Mouse (Mus musculus) WW6 (cell line): Measurements from ENCODE around the gene Shisa7.
"Not testable (repeated sequence)": the region's sequence is repeated elsewhere in the genome, so short reads cannot be mapped to it uniquely, and the experiment has no call there.

Experiments
- DNase-seq: peaks from one replicate; pipeline ENCODE4 v3.0.0-alpha.2; 2013; ENCODE audit warnings: low read depth, low spot score

Shisa7 gene

GRCm38 (mm10) chr7:4844917-4845309 lies 417 bp upstream of the Shisa7 start:
- peak; percentile 87 for DNase-seq

DNA sequence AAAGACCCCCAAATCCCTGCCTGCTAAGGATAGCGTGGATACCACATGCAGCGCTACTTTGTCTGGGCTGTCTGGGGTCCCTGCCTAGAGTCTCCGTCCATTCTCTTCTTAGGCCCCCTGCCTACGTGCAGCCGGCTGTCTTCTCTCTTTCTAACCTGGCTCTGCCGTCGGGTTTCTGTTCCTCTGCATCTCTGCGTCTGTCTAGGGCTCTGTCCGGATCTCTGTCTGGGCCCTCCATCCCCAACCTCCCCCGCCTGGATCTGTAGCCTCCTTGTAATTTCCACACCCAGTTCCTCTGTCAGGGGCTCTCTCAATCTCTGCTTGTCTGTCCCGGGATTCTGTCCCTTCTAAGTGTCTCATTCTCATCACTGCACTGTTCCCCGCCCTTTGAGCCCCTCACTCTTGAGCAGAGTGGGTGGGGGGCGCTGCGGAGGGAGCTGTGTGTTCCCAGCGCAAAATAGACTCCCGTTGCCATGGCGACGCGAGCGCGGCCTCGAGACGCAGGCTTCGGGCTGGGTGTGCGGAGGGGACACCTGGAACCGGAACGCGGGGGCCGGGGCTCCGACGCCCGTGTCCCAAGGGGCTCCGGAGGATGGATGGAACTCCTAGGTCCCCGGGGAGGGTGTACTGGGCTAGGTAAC lies 772 bp downstream of the Shisa7 start:
- DNase-seq: no peak

GRCm38 (mm10) chr7:4842634-4843131 lies 1.8 kb downstream of the Shisa7 start:
- no peak for DNase-seq

- no peak for DNase-seq
These were observed 2.4 kb downstream of the Shisa7 start for GRCm38 (mm10) chr7:4842077-4842476.

GRCm38 (mm10) chr7:4837639-4838038 lies 6.9 kb downstream of the Shisa7 start:
- DNase-seq: no peak

DNA sequence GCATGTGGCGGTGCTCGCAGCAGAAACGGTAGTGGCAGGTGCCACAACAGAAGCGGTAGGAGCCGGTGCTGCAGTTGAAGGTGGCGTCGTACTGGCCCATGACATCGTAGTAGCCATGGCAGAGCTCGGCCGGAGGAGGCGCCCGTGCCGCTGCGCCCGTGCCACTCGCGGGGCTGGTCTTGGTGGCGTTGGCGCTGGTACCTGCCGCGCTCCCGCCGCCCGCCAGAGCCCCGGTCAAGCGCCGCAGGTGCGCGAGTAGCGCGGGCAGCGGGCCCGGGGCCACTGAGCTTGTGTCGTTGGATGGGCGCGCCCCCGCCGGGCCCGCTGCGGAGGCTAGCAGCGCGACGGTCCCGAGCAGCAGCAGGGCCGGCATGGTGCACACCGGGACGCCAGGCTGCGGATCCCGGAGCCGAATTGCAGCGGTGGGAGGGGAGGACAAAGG lies 8.1 kb downstream of the Shisa7 start:
- peak; percentile 66 for DNase-seq

DNA sequence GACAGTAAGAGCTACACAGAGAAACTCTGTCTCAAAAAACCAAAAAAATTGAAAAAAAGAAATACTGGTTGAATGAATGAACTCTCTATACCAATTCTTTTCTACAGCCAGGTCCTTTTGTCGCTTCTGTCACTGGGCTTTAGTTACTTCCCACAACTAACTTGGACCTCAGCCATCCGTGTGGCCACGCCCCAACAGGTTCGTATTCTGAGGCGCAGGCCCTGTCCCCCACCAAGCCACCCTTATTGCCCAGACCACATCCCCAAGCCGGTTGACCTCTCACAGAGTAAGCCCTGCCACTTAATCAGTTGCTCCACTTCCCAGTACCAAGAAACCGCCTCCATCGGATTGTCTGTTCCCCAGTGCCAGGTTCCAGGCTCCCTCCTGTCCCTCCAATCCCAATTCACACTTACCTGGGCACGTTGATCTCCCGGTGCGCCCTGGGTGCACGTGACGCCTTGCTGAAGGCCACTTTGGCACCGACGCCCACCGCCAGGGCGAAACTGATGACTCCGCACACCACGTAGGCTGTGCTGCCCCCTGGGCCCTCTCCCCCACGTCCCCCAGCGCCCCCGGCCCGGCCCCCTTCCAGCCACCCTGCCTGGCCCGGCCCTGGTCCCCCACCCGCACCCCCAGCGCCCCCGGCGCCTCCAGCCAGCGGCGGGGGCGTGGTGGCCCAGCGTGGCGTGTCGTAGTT lies 8.7 kb downstream of the Shisa7 start:
- DNase-seq: no peak

DNA sequence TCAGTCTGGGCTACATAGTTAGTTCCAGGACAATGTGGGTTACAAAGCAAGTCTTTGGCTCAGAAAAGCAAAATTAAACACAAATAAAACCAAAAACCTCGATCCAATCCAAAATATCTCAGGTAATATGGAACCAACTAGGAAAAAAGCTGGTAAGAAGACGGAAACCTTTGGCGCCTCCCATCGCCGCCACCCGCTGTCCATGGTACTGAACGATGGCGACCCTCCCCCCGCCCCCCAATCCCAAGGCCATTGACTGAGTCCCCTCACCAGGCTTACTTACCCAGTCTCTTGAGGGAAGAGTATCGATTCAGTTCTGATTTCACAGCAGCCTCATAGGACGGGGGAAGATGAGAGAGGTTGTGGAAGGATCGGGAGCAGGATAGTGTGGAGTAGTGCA lies 14.0 kb downstream of the Shisa7 start:
- no peak for DNase-seq

- no peak for DNase-seq
These were observed 19.1 kb downstream of the Shisa7 start for GRCm38 (mm10) chr7:4825365-4825764.

GRCm38 (mm10) chr7:4822162-4822907 lies 22.2 kb downstream of the Shisa7 start:
- no peak for DNase-seq

GRCm38 (mm10) chr7:4821690-4822089 lies 22.8 kb downstream of the Shisa7 start:
- DNase-seq: no peak

DNA sequence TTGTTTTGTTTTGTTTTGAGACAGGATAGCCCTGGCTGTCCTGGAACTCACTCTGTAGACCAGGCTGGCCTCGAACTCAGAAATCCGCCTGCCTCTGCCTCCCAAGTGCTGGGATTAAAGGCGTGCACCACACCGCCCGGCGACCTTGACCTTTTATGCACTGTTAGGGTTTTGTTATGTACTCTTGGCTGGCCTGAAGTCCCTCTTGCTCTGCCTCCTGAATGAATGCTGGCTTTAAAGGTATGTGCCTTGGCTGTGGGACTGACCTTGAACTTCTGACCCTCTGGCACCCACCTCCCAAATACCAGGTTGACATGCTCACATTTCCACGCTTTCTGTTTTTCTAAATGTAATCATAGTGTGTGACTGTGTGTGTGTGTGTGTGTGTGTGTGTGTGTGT lies 23.6 kb downstream of the Shisa7 start:
- peak; percentile 75 for DNase-seq

DNA sequence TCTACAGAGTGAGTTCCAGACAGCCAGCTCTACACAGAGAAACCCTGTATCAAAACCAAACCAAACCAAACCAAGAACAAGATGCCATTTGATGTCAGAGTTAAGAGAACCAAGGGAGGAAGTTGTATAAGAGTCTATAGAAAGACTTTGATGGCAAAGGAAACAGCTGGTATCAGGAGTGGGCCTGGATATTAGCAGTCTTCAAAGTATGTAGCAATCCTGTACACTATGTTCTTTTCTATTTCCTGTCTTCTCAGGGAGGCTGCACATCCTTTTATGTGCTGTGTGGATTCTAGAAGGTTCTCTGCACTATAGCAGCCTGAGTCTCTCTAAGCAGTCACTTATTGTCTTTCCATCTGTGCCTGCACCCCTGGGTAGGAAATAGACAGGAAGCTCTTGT lies 27.9 kb downstream of the Shisa7 start:
- DNase-seq: no peak

DNA sequence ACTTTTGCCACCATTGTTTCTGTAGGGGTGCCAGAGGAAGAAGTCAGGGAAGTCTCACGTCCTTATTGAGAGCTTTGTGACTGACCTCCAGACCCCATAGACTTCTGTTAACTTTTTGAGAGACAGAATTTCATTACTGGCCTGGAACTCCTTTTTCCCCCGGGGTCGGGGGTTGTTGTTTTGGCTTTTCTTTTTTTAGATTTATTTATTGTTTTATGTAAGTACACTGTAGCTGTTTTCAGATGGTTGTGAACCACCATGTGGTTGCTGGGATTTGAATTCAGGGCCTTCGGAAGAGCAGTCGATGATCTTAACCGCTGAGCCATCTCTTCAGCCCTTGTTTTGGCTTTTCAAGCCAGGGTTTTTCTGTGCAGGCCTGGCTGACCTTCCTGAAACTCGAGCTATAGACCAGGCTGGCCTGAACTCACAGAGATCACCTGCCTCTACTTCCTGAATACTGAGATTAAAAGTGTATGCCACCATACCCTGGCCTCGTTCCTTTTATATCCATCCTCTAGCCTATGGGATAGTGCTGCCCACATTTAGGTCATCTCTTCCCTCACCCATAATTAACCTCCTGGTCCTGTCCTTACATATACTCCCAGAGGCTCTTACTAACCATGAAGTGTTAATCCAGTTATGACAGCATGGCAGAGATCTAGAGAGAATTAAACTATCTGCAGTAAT lies 31.2 kb downstream of the Shisa7 start:
- DNase-seq: no peak

- DNase-seq: peak; percentile 97
These were observed 32.0 kb downstream of the Shisa7 start, which contains the start of gene Ube2s for GRCm38 (mm10) chr7:4812303-4813104. Gene Ube2s, minus strand, starts transcription at chr7:4812590.

DNA sequence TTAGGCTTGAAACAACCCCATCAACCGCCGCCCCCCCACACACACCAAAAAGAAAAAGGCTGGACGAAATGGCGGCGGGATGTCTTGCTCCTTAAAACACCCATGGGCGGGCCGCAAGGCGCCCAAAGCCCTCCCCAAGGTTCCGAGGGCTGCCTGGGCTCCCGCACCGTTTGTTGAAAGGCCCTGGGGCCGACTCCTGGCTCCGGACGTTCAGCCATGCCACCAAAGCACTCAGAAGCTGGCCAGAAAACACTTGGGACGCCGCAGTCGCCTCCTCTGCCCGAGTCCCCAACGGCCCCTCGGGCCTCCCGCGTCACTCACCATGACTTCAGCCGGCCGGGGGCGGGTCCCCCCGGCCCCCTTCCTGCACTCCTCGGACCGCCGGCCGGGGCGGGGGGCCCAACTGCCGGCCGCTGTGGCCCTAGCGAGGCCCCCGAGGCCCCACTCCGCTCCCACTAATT lies 32.6 kb downstream of the Shisa7 start:
- DNase-seq: no peak

DNA sequence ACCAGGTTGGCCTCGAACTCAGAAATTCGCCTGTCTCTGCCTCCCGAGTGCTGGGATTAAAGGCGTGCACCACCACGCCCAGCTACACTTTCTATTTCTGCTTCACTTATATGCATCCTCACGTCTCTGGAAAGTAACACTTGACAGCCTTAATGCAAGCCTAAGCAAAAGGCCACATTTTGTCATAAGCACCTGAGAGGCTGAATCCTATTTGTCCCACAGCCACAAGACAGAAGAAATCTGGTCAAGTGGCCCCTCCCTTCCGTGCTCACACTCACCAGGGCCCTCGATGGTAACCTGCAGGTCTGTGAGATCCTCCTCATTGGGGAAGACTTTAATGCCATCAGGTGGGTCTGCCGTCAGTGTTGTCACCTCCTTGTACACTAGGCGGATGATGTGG lies 33.4 kb downstream of the Shisa7 start:
- not testable (repeated sequence) for DNase-seq

DNA sequence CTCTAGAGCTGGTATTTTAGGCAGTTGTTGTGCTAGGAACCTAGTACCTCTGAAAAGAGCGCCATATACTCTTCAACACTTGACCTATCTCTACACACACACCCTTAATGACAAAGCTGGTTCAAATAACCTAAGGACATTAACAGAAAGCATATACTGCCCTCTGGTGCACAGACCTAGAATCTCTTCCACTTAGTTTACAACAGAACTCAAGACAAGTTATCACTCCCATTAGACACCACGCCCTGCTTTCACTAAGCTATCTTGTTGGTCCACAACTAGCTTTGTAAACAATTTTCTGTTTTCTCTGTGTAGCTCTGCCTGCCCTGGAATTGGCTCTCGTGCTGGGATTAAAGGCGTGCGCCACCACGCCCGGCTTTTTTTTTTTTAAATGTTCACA lies 37.8 kb downstream of the Shisa7 start:
- DNase-seq: no peak

GRCm38 (mm10) chr7:4802247-4802646 lies 42.2 kb downstream of the Shisa7 start:
- no peak for DNase-seq

- DNase-seq: no peak
These were observed 48.6 kb downstream of the Shisa7 start for GRCm38 (mm10) chr7:4795767-4796433.
